In genomic region chr7:80401860-80402641, GRCm38 (mm10) we compare ENCODE assay signal across 8 mouse cellular contexts. TPM values are rescaled to one million over a fixed set of nuclear protein-coding genes. Genes with fewer than 3 reads are reported as not detected.
A peak's percentile ranks its signal among the peaks of the same experiment; 100 is the strongest.
DNase-seq lines count a peak whose midpoint lies in the region; ATAC-seq and TF ChIP-seq lines count a peak whose summit lies in the region.

No protein-coding gene starts in this region.

- under 1% methylated on average over 45 of the region's 102 CpGs for WGBS in embryonic facial prominence, embryonic 15.5 days
- 4% methylated on average over 101 of the region's 102 CpGs for WGBS in limb, embryonic 10.5 days
- WGBS in midbrain, embryonic 10.5 days: 2% methylated on average over 91 of the region's 102 CpGs

- DNase-seq in ZHBTc4 (ENCODE audit: low read depth, low spot score): peak; percentile 69
- peak; percentile 55 to 73 for DNase-seq in heart, postnatal 36 days
- DNase-seq in limb, embryonic 10.5 days (ENCODE audit: low spot score): peak; percentile 71
- peak; percentile 63 for DNase-seq in midbrain, embryonic 10.5 days (ENCODE audit: low spot score)
- no peak for DNase-seq in frontal cortex, postnatal 36 days (ENCODE audit: low spot score in 2 of 2)

- H3K4me2 ChIP-seq in embryonic facial prominence, embryonic 15.5 days (replicated peaks): peak overlapping the region; percentile 86

- peak overlapping the region; percentile 98 for H3K9ac ChIP-seq in embryonic facial prominence, embryonic 15.5 days

- ATAC-seq in CD4-positive, CD25-positive, alpha-beta regulatory T cell, adult 4 months: peak; percentile 22
- 0 out of 2 replicates have a peak, but pooled peaks have one; percentile 20 for ATAC-seq in embryonic facial prominence, embryonic 15.5 days (ENCODE audit: insufficient number of reproducible peaks, low FRiP score, low TSS enrichment, low read depth)

- intact Hi-C loops in heart, postnatal 36 days (cut with DNase I): loop anchor here (2.0 kb wide), 1 partner anchor 133 kb away; the partner anchor contains the start of gene Blm

- H3K36me3 ChIP-seq in embryonic facial prominence, embryonic 15.5 days: peaks cover 13% of the 10 kb centered on the region
- H3K36me3 ChIP-seq in limb, embryonic 10.5 days: peaks cover 18% of the 10 kb centered on the region
- H3K36me3 ChIP-seq in midbrain, embryonic 10.5 days: peaks cover 16% of the 10 kb centered on the region
- H3K36me3 ChIP-seq in testis, adult 2 months (ENCODE audit: control insufficient read depth, insufficient read depth, low read length): no peaks in the 10 kb centered on the region

- peaks cover 51% of the 10 kb centered on the region for H3K4me1 ChIP-seq in embryonic facial prominence, embryonic 15.5 days
- H3K4me1 ChIP-seq in limb, embryonic 10.5 days: peaks cover 39% of the 10 kb centered on the region
- peaks cover 33% of the 10 kb centered on the region for H3K4me1 ChIP-seq in midbrain, embryonic 10.5 days
- H3K4me1 ChIP-seq in testis, adult 2 months (ENCODE audit: control insufficient read depth, insufficient read depth, low read length): peaks cover 9% of the 10 kb centered on the region

- peak overlapping the region; percentile 93 for H3K27ac ChIP-seq in embryonic facial prominence, embryonic 15.5 days (replicated peaks)
- peak overlapping the region; percentile 96 for H3K27ac ChIP-seq in limb, embryonic 10.5 days
- H3K27ac ChIP-seq in midbrain, embryonic 10.5 days (replicated peaks): peak overlapping the region; percentile 89
- peak overlapping the region; percentile 61 for H3K27ac ChIP-seq in testis, adult 2 months (ENCODE audit: control insufficient read depth, insufficient read depth, low read depth, low read length)

- H3K27me3 ChIP-seq in embryonic facial prominence, embryonic 15.5 days: no peaks in the 10 kb centered on the region
- H3K27me3 ChIP-seq in limb, embryonic 10.5 days (ENCODE audit: low read depth, poor library complexity, severe bottlenecking): peaks cover 26% of the 10 kb centered on the region
- H3K27me3 ChIP-seq in midbrain, embryonic 10.5 days (ENCODE audit: low read depth, poor library complexity, severe bottlenecking): peaks cover 40% of the 10 kb centered on the region
- no peaks in the 10 kb centered on the region for H3K27me3 ChIP-seq in testis, adult 2 months (ENCODE audit: control insufficient read depth, insufficient read depth, low read length)

- H3K9me3 ChIP-seq in embryonic facial prominence, embryonic 15.5 days (replicated peaks): no peaks in the 10 kb centered on the region
- H3K9me3 ChIP-seq in limb, embryonic 10.5 days (replicated peaks): no peaks in the 10 kb centered on the region
- H3K9me3 ChIP-seq in midbrain, embryonic 10.5 days (replicated peaks): no peaks in the 10 kb centered on the region

- TF ChIP-seq CTCF in testis, adult 2 months (IDR thresholded peaks at IDR 0.05; ENCODE audit: control insufficient read depth, insufficient read depth, insufficient replicate concordance, low read depth, low read length): no peak

- TF ChIP-seq POLR2A in testis, adult 2 months (IDR thresholded peaks at IDR 0.05; ENCODE audit: control insufficient read depth, low read depth, low read length): no peak

- H3K4me3 ChIP-seq in embryonic facial prominence, embryonic 15.5 days (replicated peaks): peak overlapping the region; percentile 89
- peak overlapping the region; percentile 96 for H3K4me3 ChIP-seq in limb, embryonic 10.5 days
- H3K4me3 ChIP-seq in midbrain, embryonic 10.5 days: peak overlapping the region; percentile 91
- H3K4me3 ChIP-seq in testis, adult 2 months (ENCODE audit: control insufficient read depth, low read depth, low read length): peak overlapping the region; percentile 78

RNA-seq across cellular contexts. Expression of gene Furin, which starts 3.2 kb away (rescaled TPM):
- 1 to 10 TPM; 5.5 to 7.3 TPM for polyA plus RNA-seq in CD4-positive, CD25-positive, alpha-beta regulatory T cell, adult 4 months (2017; shearing (Covaris generic))
- polyA plus RNA-seq in embryonic facial prominence, embryonic 15.5 days (2015; fragmentation: Nextera tagmentation; extraction: Ambion mirVana): 16.0 and 16.7 TPM in 2 replicates
- total RNA-seq in heart, postnatal 36 days (2021): 100 to 1,000 TPM; 111 to 120 TPM
- polyA plus RNA-seq in limb, embryonic 10.5 days (2016; fragmentation: Nextera tagmentation; extraction: Ambion mirVana): 8.8 and 9.4 TPM in 2 replicates
- polyA plus RNA-seq in midbrain, embryonic 10.5 days (2016; fragmentation: Nextera tagmentation; extraction: Ambion mirVana): 3.0 and 3.9 TPM in 2 replicates
- polyA plus RNA-seq in testis, adult 2 months (2012; rRNA removed): 8.2 and 8.3 TPM in 2 replicates

RNA-seq across cellular contexts. Expression of gene Fes, which starts 14.3 kb away (rescaled TPM):
- polyA plus RNA-seq in CD4-positive, CD25-positive, alpha-beta regulatory T cell, adult 4 months (2017; shearing (Covaris generic)): 1 to 10 TPM in 1 of 2 experiments, under 1 TPM in 1; 0.11 to 2.5 TPM
- 16.4 and 16.7 TPM in 2 replicates for polyA plus RNA-seq in embryonic facial prominence, embryonic 15.5 days (2015; fragmentation: Nextera tagmentation; extraction: Ambion mirVana)
- total RNA-seq in heart, postnatal 36 days (2021): 10 to 100 TPM in 1 of 2 experiments, 1 to 10 TPM in 1; 6.9 to 16.0 TPM
- 7.6 and 13.2 TPM in 2 replicates for polyA plus RNA-seq in limb, embryonic 10.5 days (2016; fragmentation: Nextera tagmentation; extraction: Ambion mirVana)
- 9.1 and 11.8 TPM in 2 replicates for polyA plus RNA-seq in midbrain, embryonic 10.5 days (2016; fragmentation: Nextera tagmentation; extraction: Ambion mirVana)
- 1.5 TPM in 2 replicates for polyA plus RNA-seq in testis, adult 2 months (2012; rRNA removed)

RNA-seq across cellular contexts. Expression of gene Man2a2, which starts 30.9 kb away (rescaled TPM):
- polyA plus RNA-seq in CD4-positive, CD25-positive, alpha-beta regulatory T cell, adult 4 months (2017; shearing (Covaris generic)): 10 to 100 TPM; 10.4 to 22.3 TPM
- polyA plus RNA-seq in embryonic facial prominence, embryonic 15.5 days (2015; fragmentation: Nextera tagmentation; extraction: Ambion mirVana): 24.8 and 25.2 TPM in 2 replicates
- total RNA-seq in heart, postnatal 36 days (2021): 10 to 100 TPM; 60.0 to 62.9 TPM
- polyA plus RNA-seq in limb, embryonic 10.5 days (2016; fragmentation: Nextera tagmentation; extraction: Ambion mirVana): 19.7 and 23.1 TPM in 2 replicates
- 15.7 and 18.4 TPM in 2 replicates for polyA plus RNA-seq in midbrain, embryonic 10.5 days (2016; fragmentation: Nextera tagmentation; extraction: Ambion mirVana)
- 62.1 and 71.5 TPM in 2 replicates for polyA plus RNA-seq in testis, adult 2 months (2012; rRNA removed)

RNA-seq across cellular contexts. Expression of gene Hddc3, which starts 59.1 kb away (rescaled TPM):
- polyA plus RNA-seq in CD4-positive, CD25-positive, alpha-beta regulatory T cell, adult 4 months (2017; shearing (Covaris generic)): 1 to 10 TPM; 6.9 to 7.2 TPM
- polyA plus RNA-seq in embryonic facial prominence, embryonic 15.5 days (2015; fragmentation: Nextera tagmentation; extraction: Ambion mirVana): 22.9 and 25.4 TPM in 2 replicates
- 10 to 100 TPM; 36.1 to 36.4 TPM for total RNA-seq in heart, postnatal 36 days (2021)
- 21.0 and 25.6 TPM in 2 replicates for polyA plus RNA-seq in limb, embryonic 10.5 days (2016; fragmentation: Nextera tagmentation; extraction: Ambion mirVana)
- polyA plus RNA-seq in midbrain, embryonic 10.5 days (2016; fragmentation: Nextera tagmentation; extraction: Ambion mirVana): 24.8 and 24.9 TPM in 2 replicates
- 15.5 and 23.7 TPM in 2 replicates for polyA plus RNA-seq in testis, adult 2 months (2012; rRNA removed)

Comparison
In these comparisons a context has a peak if more than half of its experiments do, and no peak if none do; other contexts are left out.
1. DNase-seq: peak in ZHBTc4 (single experiment), heart, postnatal 36 days (2 of 2), limb, embryonic 10.5 days (single experiment) and midbrain, embryonic 10.5 days (single experiment); none in frontal cortex, postnatal 36 days (0 of 2).
2. Peak in every context shown above with its lines, with median percentiles within 50 percentile points of each other: H3K27ac ChIP-seq and H3K4me3 ChIP-seq.